Mouse (Mus musculus) erythroblast, embryonic 14.5 days (primary cell): ENCODE measurements around the gene Mtss1l.

ENCODE experiments used
- GATA1 ChIP-seq: IDR thresholded peaks from 2 replicates; pipeline ENCODE4 v1.6.1; 2012; ENCODE audit warnings: low read length, inconsistent platforms, mixed read lengths
- TAL1 ChIP-seq: IDR thresholded peaks from 3 replicates; pipeline ENCODE4 v1.6.1; 2012; ENCODE audit warnings: low read length, inconsistent platforms, mixed read lengths

GRCm38 (mm10) chr8:110694826-110695225 lies 26.4 kb upstream of the Mtss1l start:
- TF ChIP-seq TAL1 (no peak), GATA1 (no peak)
